Mouse (Mus musculus) small intestine, adult 2 months (tissue): ENCODE measurements at regions not wholly inside any gene's neighbourhood (a gene's known extent, or its start where the extent isn't known, plus 50 kb on each side); places are given as distances from the start of the nearest gene placed in this dataset.

ENCODE experiments used
- CTCF ChIP-seq: fragments of 200-500 bp; IDR thresholded peaks from 2 replicates; pipeline ENCODE4 v1.5.1; 2012; ENCODE audit warnings: low read depth, mild to moderate bottlenecking, control low read depth, inconsistent platforms, low read length, moderate library complexity, mixed read lengths; ENCODE audit not compliant: insufficient replicate concordance, insufficient read length; ENCODE audit errors: extremely low read depth
- POLR2A ChIP-seq: fragments of 200-500 bp; IDR thresholded peaks from 2 replicates; pipeline ENCODE4 v1.6.1; 2012; ENCODE audit warnings: low read depth, mild to moderate bottlenecking, control low read depth, inconsistent platforms, low read length, moderate library complexity

- no peak for TF ChIP-seq CTCF
- no peak for TF ChIP-seq POLR2A
These were observed 73.4 kb downstream of the Fam43a start for GRCm38 (mm10) chr16:30672776-30673550.
